Mouse (Mus musculus) regulatory T cell (primary cell): Measurements from ENCODE around the gene Folr2.

Experiments used
- in situ Hi-C: fragments of 300-600 bp; cut with MboI, MseI; formaldehyde crosslinking; loops from one replicate; pipeline ENCODE4 v1.15.1; 2025; ENCODE audit warnings: high pct_unique_total_duplicates

Folr2 gene

DNA sequence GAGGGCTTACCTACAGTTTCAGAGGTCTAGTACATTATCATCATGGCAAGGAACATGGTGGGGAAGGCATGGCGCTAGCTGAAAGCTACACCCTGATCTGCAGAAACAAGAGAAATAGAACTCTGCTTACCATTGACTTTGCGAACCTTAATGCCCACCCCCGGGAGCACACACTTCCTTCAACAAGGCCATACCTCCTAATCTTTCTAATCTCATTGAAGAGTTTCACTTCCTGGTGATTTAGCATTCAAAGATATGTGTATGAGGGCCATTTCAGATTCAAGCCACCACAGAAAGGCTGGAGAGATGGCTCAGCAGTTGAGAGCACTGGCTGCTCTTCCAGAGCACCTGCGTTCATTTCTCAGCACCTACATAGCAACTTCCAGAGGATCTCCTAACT is at the start of gene Folr2:
TSS of gene Folr2 (minus strand) at position 101 of the 400 bp plus-strand sequence.
- in situ Hi-C loops, result no loop called here

DNA sequence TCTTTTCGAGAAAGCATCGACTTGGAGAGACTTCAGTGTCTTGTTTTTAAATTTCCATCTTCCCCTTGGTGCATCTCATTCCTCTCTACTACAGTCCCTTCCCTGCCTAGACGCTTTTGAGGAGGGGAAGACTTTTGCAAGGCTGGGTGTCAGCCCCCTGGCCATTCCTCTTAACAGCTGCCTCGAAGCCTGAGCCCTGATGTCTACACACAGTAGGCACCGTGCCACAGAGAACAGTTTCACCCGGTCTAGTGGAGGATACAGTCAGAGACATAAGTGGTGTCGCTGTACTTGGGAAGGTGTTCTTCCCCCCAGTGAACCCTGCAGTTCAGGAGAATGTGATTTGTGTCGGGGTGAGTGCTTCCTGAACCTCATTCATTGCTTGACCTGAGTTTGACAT is 49.7 kb upstream of the Folr2 start:
- in situ Hi-C loops, result no loop called here

DNA sequence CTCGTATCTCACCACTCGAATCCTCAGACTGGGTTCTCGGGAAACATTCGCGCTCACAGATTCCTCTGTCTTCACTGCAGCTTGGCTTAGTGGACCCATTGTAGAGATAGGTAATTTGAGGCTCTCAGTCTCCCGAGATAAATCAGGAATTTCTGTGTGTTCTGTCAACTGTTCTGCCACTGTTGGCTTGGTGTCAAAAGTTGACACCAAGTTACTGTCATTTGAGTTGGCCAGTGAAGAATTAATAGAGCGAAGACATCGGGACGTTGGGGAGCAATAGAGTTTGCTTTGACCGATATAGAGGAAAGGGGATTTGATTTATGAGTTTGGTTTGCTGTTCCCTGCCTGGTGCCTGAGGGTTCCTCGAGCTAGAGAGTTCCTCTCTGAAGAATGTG is 49.3 kb upstream of the Folr2 start, which contains the start of gene Tomt:
TSS of gene Tomt (minus strand) at position 73 of the 395 bp plus-strand sequence.
- in situ Hi-C loops, result no loop called here

DNA sequence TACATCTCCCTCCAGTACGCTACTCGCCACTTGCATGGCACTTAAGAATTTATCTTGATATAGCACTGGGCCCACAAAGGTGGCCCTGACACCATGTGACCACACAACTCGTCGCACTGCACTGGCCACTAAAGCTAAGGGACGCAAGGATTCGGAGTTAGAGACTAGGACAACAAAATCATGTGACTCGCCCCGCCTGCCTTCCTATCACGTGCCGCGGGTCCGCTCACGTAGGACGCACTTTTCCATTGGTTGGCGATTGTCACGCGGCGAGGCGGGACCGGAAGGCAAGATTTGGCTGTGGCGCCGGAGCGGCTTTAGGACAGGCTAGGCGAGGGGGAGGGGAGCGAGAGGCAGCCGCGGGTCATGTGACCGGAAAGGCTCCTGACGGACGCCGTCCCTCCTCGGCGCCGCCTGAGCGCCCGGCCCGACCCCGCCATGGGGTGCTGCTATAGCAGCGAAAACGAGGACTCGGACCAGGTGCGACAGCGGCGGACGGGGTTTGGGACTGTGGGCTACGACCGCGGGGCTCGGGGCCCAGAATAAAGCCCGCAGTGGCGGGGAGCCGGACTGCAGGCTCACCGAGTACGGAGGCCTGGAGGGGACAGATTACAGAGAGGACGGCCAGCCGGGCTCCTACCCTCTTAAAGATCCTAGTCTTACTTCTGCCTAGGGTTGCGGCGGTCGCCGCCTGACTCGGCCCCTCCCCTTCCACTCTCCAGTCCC is 48.7 kb upstream of the Folr2 start, which contains the start of gene Lamtor1:
TSS of gene Lamtor1 (plus strand) at position 344 of the 726 bp plus-strand sequence.
- in situ Hi-C loops, result no loop called here

DNA sequence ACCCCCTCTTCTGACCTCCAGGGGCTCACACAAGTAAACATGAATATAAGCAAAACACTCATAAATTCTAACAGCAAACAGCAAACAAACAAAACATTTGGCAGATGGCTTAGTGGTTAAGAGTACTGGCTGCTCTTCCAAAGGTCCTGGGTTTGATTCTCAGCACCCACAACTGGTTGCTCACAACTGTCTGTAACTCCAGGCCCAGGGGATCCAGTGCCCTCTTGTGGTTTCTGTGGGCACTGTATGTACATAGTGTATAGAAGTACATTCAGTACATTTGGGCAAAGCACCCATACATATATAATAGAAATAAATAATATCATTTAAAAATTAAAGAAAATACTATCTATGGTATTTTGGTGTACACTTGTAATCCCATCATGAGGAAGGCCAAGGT is 45.9 kb upstream of the Folr2 start:
- in situ Hi-C loops, result no loop called here

- in situ Hi-C loops, result no loop called here
Observed at GRCm38 (mm10) chr7:101901969-101902368, 45.0 kb upstream of the Folr2 start.

- in situ Hi-C loops, result no loop called here
Observed at GRCm38 (mm10) chr7:101900331-101901097, 43.5 kb upstream of the Folr2 start.

DNA sequence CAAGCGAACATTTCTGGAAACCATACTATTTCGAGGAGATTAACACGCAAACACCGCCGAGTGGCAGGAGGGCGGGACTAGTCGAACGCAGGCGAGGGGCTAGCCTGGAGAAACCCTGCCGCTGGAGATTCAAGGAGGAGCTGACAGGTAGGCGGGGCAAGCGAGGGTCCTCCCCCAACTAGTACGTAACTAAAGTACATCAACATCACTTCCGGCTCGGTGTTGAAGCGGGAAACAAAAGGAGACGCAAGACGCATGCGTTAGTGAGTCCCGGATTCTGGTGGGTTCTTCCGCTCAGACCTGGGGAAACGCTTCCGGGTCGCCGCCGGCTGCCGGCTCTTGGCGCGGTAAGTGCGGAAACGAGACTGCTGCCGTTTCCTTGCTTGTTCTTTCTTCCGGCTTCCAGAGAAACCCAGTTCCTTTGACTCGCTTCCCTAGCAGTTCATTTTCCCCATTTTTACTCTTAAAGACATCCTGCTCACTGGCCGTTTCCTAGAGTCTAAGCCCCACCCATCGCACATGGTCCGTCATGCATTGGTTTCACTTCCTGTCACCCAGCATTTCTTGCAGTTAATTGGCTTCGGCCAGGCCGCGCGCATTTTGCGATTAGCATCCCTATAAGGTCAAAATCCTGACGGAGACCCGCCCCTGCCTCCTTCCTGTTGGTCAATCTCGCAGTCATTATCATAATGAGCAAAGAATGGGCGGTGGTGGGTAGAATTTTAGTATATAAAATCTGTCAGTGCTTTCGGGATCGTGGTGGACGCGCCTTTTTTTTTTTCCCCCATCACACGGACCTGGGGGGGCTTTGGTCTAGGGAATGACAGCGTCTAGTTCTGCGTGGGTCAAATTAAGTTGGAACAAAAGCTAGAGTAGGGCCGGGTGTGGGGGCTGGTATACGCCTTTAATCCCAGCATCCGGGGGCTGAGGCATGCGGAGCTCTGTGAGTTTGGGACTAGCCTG is 39.4 kb upstream of the Folr2 start:
- in situ Hi-C loops, result loop anchor here (5.0 kb wide), 1 partner anchor 36 kb away; the partner anchor contains the start of genes Lrrc51 and Numa1

DNA sequence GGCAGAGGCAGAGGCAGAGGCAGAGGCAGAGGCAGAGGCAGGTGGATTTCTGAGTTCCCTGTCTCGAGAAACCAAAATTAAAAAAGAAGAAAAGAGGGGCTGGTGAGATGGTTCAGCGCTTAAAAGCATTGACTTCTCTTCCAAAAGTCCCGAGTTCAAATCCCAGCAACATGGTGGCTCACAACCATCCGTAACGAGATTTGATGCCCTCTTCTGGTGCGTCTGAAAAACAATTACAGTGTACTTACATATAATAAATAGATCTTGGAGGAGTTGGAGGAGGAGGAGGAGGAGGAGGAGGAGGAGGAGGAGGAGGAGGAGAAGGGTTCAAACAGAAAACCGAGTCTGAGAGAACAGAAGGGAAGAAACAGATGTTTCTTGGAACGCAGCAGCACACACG is 38.7 kb upstream of the Folr2 start:
- in situ Hi-C loops, result loop anchor here (5.0 kb wide), 1 partner anchor 37 kb away; the partner anchor contains the start of genes Lrrc51 and Numa1

DNA sequence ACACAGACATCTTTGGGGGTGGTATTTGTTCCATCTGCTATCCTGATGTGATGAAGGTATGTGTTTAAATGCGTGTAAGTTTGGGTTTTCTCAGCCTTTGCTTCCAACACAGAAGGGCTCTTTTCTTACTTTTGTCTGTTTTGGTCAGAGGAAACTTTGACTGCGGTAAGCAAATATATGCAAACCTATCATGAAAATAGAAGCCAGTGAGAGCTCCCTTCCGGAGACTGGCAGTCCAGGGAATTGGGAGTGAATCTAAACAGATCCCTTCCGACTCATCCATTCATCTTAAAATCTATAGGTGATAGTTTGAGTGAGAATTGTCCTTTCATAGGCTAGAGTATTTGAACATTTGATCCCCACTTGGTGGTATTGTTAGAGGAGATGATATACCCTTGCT is 31.5 kb upstream of the Folr2 start:
- in situ Hi-C loops, result no loop called here

- in situ Hi-C loops, result no loop called here
Observed at GRCm38 (mm10) chr7:101886274-101886673, 29.3 kb upstream of the Folr2 start.

DNA sequence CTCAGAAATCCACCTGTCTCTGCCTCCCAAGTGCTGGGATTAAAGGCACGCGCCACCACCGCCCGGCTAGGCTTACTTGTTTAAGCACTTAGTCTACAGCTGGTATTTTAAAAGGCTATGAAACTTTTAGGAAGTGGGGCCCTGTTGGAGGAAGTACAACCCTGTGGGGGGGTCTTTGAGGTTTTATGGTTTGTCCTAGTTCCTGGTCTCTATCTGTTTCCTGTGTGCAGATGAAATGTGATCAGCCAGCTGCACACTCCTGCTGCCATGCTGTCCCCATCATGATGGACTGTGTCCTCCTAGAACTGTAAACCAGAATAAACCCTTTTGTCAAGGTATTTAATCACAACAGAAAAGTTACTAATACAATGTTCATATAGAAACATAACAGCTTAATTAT is 27.2 kb upstream of the Folr2 start:
- in situ Hi-C loops, result no loop called here

DNA sequence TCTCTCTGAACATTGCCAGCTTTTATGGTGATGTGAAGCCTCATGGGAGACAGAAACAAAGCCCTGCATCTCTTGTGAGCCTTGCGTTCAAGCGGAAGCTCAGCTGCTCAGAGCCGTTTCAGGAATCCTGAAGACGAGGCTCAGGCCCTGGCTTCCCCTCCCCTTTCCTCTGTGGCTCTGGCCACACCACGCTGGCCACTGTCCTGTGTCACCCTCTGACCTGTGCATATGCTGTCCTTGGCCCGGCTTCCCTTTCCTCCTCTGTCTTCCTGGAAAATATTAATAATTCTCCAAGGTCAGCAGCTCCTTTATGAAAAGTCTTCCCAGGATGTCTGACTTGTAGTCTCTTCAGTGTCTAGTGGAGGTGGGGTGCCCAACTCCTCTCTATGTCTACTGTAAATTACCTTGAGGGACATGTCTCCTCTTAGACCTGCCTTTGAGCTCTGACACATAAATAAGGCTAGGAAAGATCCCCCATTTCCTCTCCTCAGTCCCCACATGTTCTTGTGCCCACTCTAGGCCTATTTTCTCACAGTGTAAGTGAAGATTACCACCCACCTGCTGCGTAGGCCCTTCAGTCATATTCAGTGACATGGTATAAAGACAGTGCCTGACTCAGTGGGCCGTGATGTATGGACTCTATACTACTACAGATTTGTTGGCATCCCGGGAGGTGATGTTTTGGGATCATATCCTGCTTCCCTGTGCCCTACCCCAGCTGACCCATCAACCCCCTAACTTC is 25.6 kb upstream of the Folr2 start:
- in situ Hi-C loops, result no loop called here

- in situ Hi-C loops, result no loop called here
Observed at GRCm38 (mm10) chr7:101880855-101881254, 23.9 kb upstream of the Folr2 start.

DNA sequence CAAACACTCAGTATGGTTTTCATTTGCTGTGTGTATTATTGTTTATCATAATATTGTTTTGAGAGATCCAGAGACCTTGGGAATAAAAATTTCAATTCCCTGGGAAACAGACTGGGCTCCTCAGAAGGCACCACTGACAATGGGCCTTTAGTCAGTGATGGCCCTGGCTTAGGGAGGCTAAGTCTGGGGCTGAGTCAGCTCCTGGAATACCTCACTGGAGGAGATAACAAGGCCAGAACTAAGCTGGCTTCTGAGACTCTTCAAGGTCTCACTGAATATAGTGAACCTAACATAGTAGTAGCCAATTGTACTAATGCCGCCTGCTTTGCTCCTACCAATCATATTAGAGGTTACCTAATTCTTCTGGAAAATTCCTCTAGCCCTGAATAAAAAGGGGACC is 19.0 kb upstream of the Folr2 start:
- in situ Hi-C loops, result no loop called here

GRCm38 (mm10) chr7:101871296-101871695 is 14.3 kb upstream of the Folr2 start:
- in situ Hi-C loops, result no loop called here

DNA sequence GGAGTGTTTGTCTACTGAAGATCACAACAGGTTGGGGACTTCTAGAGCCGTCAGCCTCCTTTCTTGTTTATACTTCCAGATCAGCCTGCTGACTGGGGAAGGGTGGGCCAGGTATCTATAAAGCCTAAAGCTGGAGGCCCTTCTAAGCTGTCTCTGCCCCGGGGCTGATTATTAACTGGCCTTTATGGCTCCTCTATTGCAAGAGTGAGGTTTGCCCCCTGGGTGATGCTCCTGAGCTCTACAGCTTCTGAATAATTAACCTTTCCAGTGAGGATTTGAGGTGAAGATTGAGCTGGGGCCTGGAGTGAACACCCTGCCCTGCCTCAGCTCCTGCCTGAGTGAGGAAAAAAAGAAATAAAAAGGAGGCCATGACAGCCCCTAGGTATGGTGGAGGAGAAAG is 13.6 kb upstream of the Folr2 start, which contains the start of gene Folr1:
TSS of gene Folr1 (minus strand) at position 160 of the 400 bp plus-strand sequence.
- in situ Hi-C loops, result no loop called here

DNA sequence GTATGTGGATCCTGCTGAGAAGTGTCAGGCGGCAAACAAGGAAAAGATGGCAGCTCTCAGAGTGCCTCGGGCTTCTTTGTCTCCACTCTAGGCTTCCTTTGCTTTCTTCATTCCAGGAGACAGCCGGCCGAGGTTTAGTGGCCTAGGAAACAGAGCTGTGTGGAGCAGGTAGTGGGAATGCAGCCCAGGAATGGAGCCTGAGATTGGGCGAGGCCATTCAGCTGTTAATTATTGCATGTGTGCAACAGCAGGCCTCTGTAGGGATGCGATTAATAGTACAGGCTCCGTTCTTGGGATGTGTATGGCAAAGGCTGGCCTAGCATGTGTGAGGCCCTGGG is 12.1 kb upstream of the Folr2 start:
- in situ Hi-C loops, result no loop called here

GRCm38 (mm10) chr7:101868241-101869162 is 11.5 kb upstream of the Folr2 start:
- in situ Hi-C loops, result no loop called here

DNA sequence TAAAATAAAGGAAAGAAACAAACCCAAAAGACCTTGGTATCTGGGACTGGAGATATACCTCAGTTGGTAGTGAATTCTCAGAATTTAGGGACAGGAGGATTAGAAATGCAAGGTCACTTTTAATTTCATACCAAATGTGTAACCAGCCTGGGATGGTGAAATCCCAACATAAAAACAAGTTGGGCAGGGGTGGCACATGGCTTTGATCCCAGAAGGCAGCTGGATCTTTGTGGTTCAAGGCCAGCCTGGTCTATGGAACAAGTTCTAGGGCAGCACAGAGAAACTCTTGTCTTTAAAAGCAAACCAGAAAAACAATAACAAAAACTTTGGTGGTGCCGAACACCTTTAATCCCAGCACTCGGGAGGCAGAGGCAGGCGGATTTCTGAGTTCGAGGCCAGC is 10.5 kb upstream of the Folr2 start:
- in situ Hi-C loops, result no loop called here
